Mouse (Mus musculus): Measurements from ENCODE around the gene Sigmar1.

GRCm38 (mm10) chr4:41711705-41712375 is 44.1 kb downstream of the Sigmar1 start:
- TF ChIP-seq POLR2A (IDR thresholded peaks at IDR 0.05; ENCODE audit: extremely low read depth, insufficient read depth, low read length), result no peak
- no peak for TF ChIP-seq CTCF (IDR thresholded peaks at IDR 0.05; ENCODE audit: extremely low read depth, insufficient read depth, low read length)

Data from cortical plate, adult 2 months (tissue).